Mouse (Mus musculus): Measurements from ENCODE around the gene Secisbp2l.
A peak's percentile ranks its signal among the peaks of the same experiment; 100 is the strongest.

Gene Secisbp2l

DNA sequence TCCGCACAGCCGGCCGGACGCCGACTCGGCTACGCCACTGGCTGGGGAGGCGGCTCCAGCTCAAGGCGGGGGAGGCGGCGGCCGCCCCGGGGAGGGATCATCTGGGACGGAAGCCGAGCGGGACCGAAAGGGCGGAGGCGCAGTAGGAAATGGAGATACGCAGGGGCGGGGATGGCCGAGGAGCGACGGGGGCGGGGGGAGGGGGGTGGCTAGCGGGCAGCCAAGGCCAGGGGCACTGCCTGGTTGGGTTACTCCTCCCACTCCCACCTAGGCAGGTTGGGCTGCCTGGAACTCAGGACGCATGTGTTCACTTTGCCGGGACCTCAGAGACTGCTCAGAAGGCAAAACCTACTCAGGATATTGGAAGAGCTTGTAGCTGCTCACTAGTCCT is at the start of gene Secisbp2l:
Gene Secisbp2l (minus strand): TSS at position 152 of the 391 bp plus-strand sequence.
- peak; percentile 97 for DNase-seq

DNA sequence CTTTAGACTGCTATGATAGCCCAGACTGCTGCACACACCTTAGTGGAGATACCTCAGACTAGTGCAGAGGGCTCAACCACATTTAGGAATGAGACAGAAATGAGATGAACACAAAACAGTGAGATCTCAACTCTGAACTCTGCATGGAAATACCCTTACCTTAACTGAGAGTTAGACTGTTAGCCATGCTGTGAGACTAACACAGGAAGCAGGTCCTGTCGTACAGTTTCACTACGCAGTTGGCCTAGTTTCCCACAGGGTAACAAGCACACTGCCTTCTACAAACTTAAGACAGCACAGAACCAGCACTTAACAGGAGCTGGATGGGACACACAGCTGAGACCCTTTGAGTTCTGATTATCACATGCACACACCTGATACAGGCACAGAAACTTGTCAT is 47.3 kb upstream of the Secisbp2l start:
- no peak for DNase-seq

DNA sequence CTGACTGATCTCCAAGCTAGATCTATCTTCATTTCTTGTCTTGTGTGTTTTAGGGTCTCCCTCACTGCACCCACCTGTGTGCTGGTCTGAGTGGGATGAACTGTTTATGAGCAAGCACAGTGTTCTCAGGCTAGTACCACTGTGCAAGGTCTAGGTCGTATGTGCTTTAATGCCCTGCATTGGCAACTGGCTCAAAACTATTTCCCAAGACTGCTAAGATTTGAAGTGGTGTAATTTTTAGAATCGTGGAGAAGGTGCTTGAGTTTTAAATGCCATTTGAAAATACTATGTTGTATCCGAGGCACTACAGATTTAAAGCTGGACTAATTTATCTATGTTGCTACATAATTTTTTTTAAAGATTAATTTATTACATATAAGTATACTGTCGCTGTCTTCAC is 45.2 kb upstream of the Secisbp2l start:
- DNase-seq: no peak

- DNase-seq: no peak
Observed at GRCm38 (mm10) chr2:125826201-125826600, 43.5 kb upstream of the Secisbp2l start.

GRCm38 (mm10) chr2:125820397-125820796 is 37.7 kb upstream of the Secisbp2l start:
- no peak for DNase-seq

GRCm38 (mm10) chr2:125813972-125814595 is 31.4 kb upstream of the Secisbp2l start:
- DNase-seq: no peak

- DNase-seq: no peak
Observed at GRCm38 (mm10) chr2:125811332-125811731, 28.7 kb upstream of the Secisbp2l start.

GRCm38 (mm10) chr2:125809551-125809950 is 26.9 kb upstream of the Secisbp2l start:
- no peak for DNase-seq

- DNase-seq: no peak
Observed at GRCm38 (mm10) chr2:125805826-125806225, 23.2 kb upstream of the Secisbp2l start.

DNA sequence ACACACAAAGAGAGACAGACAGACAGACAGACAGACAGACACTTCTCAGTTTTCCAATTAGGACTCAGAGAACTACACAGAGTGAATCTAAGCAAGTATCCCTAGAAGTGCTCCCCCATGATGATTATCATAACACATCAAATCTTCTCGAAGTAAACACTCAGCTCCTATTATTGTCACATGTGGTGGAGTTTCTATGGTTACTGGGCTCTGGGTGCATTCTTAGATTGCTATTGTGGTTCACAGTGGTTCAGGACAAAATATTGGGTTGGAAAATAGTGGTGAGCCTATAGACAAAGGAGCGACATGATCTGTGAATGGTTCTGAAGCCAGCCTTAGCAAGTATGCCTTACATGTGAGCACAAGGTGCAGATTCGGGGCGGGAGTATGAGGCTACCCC is 19.3 kb upstream of the Secisbp2l start:
- no peak for DNase-seq

GRCm38 (mm10) chr2:125801038-125801437 is 18.4 kb upstream of the Secisbp2l start:
- DNase-seq: no peak

- no peak for DNase-seq
Observed at GRCm38 (mm10) chr2:125800428-125800827, 17.8 kb upstream of the Secisbp2l start.

DNA sequence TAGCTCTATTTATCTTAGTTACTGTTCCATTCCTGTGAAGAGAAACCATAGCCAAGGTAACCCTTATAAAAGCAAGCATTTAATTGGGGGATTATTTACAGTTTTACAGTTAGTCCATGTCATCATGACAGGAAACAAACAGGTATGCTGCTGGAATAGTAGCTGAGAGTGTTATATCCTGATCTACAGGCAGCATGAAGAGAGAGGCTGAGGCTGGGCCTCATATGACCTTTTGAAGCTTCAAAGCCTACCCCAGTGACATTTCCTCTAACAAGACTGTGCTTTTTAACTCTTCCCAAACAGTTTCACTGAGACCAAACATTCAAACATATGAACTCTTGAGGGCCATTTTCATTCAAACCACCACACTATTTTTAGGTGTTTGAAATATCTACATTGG is 15.2 kb upstream of the Secisbp2l start:
- no peak for DNase-seq

- no peak for DNase-seq
Observed at GRCm38 (mm10) chr2:125795118-125795517, 12.4 kb upstream of the Secisbp2l start.

- DNase-seq: peak; percentile 48
Observed at GRCm38 (mm10) chr2:125794166-125794565, 11.5 kb upstream of the Secisbp2l start.

GRCm38 (mm10) chr2:125792879-125793261 is 10.2 kb upstream of the Secisbp2l start:
- peak; percentile 37 for DNase-seq

- DNase-seq: no peak
Observed at GRCm38 (mm10) chr2:125792144-125792878, 9.6 kb upstream of the Secisbp2l start.

DNA sequence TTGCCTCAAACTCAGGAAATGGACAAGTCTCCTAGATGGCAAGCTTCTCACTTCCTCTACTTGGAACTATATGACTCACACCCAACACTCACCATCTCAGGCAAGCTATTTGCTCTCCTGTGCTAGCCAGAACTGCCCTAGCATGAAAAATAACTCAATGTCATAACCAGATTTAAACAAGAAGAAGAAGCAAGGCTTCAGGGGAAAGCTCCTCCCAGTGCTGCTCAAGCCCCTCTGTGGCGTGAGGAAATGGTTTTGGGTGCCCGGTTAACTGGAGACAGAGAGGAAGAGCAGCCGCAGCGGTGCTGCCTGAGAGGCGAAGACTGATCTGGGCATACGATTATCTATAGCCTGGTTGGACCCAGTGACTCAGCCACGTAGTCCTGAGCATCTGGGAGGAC is 8.8 kb upstream of the Secisbp2l start:
- DNase-seq: no peak

- DNase-seq: no peak
Observed at GRCm38 (mm10) chr2:125790242-125790641, 7.6 kb upstream of the Secisbp2l start.

DNA sequence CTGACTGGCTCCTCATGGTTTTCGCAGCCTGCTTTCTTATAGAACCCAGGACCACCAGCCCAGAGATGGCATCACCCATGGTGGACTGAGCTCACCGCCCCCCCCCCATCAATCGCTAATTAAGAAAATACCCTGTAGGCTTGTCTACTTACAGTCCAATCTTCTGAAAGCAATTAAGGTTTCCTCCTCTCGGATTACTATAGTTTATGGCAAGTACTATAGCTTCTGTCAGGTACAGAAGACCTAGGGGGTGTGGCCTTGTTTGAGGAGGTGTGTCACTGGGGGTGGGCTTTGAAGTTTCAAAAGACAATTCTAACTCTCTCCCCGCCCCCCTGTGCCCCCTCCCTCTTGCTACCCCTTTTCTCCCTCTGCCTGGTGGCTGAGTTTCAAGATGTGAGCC is 6.6 kb upstream of the Secisbp2l start:
- DNase-seq: no peak

- DNase-seq: peak; percentile 20
Observed at GRCm38 (mm10) chr2:125788785-125789184, 6.1 kb upstream of the Secisbp2l start.

GRCm38 (mm10) chr2:125788351-125788750 is 5.7 kb upstream of the Secisbp2l start:
- peak; percentile 15 for DNase-seq

- peak; percentile 43 for DNase-seq
Observed at GRCm38 (mm10) chr2:125785021-125785420, 2.4 kb upstream of the Secisbp2l start.

- DNase-seq: peak; percentile 67
Observed at GRCm38 (mm10) chr2:125784392-125784791, 1.7 kb upstream of the Secisbp2l start.

- DNase-seq: no peak
Observed at GRCm38 (mm10) chr2:125783868-125784267, 1.2 kb upstream of the Secisbp2l start.

Data from kidney, adult 9 months (tissue).